Mouse (Mus musculus): Measurements from ENCODE around the gene Arhgef10l. TPM values are rescaled to one million over a fixed set of nuclear protein-coding genes. Genes with fewer than 3 reads are reported as not detected.

Arhgef10l gene
- polyA plus RNA-seq, 1 experiment, result 34.7 TPM

DNA sequence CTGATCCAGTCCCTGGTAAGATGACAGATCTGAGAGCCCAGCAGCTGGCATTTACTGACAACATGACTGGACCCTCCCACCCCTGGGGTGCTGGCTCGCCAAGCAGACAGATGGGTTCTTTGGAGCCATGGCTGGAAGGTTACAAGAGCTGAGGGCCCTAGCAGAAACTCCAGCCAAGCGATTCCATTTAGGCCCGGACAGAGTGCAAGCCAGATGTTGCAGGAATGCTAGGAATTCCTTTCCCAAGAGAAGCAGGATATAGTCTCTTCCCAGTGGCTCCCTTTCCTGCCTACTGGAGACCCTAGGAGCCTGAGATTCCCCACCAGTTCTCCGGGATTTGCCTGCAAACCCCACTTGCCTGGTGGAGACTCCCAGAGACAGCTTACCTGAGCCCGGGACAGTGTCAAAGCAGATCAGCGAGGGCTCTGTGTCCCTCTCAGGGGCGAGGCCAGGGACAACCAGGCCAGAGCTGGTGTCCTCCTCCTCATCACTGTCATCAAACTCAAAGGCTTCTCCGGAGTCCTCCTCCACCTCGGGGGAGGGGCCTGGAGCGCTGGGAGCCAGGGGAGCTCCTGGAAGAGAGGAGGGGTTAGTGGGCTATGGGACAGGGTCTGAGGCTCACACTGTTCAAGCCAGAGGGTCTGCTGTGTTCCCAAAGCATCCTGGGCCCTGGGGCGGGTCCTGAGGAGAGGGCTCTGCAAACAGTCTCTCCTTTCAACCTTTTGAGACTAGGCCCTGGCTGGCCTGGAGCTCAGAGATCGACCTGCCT, 54.8 kb downstream of the Arhgef10l start:
- Histone ChIP-seq H3ac (ENCODE audit: control insufficient read depth, insufficient read length) (no peak overlapping the region), H3K27me3 (ENCODE audit: control insufficient read depth, insufficient read depth, insufficient read length) (no peaks in the 10 kb centered on the region), H3K36me3 (ENCODE audit: control insufficient read depth, insufficient read depth) (peaks cover 5% of the 10 kb centered on the region), H3K79me2 (ENCODE audit: control insufficient read depth, insufficient read depth) (peaks cover 3% of the 10 kb centered on the region), H3K4me2 (ENCODE audit: low read depth) (no peak overlapping the region), H3K4me3 (no peak overlapping the region)
- TF ChIP-seq MYOG (IDR thresholded peaks at IDR 0.05; ENCODE audit: control insufficient read depth in 1 of 3, insufficient read depth in 1 of 3, insufficient read length in 2 of 3, low read depth in 2 of 3) (peak in 1 of 3 experiments; percentile 47), POLR2A (IDR thresholded peaks at IDR 0.05; ENCODE audit: insufficient read length, low read depth) (no peak)

DNA sequence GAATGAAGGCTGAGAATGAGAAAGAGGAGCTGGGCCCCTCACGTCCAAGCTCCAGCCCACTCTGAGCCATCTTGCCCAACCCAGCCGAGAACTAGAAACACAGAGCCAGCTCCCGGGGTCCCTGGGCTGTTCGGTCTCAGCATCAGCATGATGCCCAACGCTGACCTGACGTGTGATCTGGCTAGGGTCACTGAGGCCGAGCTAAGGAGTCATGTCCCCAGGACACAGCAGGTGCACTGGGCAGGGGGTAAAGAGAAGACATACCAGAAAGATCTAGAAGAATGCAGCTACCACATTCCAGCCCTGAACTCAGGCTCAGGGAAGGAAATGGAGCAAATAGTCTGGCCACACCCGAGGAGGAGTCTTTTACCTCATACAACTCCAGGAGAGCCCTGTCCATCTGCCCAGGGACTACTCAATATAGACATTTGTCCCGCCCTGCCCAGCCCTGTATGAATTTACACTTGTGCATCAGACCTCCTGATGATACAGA, 57.5 kb downstream of the Arhgef10l start:
- H3K4me2 ChIP-seq (ENCODE audit: low read depth), result no peak overlapping the region
- no peak overlapping the region for H3K4me3 ChIP-seq
- no peaks in the 10 kb centered on the region for H3K79me2 ChIP-seq (ENCODE audit: control insufficient read depth, insufficient read depth)
- H3ac ChIP-seq (ENCODE audit: control insufficient read depth, insufficient read length), result no peak overlapping the region
- peak in 2 of 3 experiments; percentile 20 to 74 for TF ChIP-seq MYOD1 (IDR thresholded peaks at IDR 0.05; ENCODE audit: control insufficient read depth in 1 of 3, insufficient read length in 2 of 3, low read depth in 2 of 3)
- no peak for TF ChIP-seq SRF (IDR thresholded peaks at IDR 0.05; ENCODE audit: control insufficient read depth, insufficient read length, low read depth)
- peak in 2 of 3 experiments; percentile 53 to 77 for TF ChIP-seq MYOG (IDR thresholded peaks at IDR 0.05; ENCODE audit: control insufficient read depth in 1 of 3, insufficient read depth in 1 of 3, insufficient read length in 2 of 3, low read depth in 2 of 3)
- TF ChIP-seq REST (IDR thresholded peaks at IDR 0.05; ENCODE audit: insufficient read depth, insufficient read length), result no peak
- no peaks in the 10 kb centered on the region for H3K27me3 ChIP-seq (ENCODE audit: control insufficient read depth, insufficient read depth, insufficient read length)
- peaks cover 5% of the 10 kb centered on the region for H3K36me3 ChIP-seq (ENCODE audit: control insufficient read depth, insufficient read depth)

DNA sequence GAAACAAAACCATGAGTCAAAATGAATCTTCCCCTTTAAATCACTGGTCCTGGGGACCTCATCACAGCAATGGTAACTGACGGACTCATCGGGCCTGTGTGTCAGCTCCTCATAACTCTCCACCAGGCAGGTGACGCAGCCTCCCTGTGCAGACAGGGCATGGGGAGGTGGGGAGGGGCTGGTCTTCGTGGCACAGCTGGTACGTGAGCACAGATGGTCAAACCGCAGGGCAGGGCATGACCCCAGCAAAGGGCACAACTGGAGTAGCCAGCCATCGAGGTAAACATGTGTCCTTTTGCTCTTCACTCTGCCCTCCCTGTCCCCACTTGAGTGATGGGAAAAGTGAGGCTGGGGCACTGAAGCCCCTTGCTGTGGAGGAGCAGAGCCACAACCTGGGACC, 59.0 kb downstream of the Arhgef10l start:
- Histone ChIP-seq H3K27me3 (ENCODE audit: control insufficient read depth, insufficient read depth, insufficient read length) (no peaks in the 10 kb centered on the region), H3K4me2 (ENCODE audit: low read depth) (no peak overlapping the region), H3K4me3 (no peak overlapping the region), H3K79me2 (ENCODE audit: control insufficient read depth, insufficient read depth) (no peaks in the 10 kb centered on the region), H3K36me3 (ENCODE audit: control insufficient read depth, insufficient read depth) (peaks cover 5% of the 10 kb centered on the region), H3ac (ENCODE audit: control insufficient read depth, insufficient read length) (no peak overlapping the region)
- TF ChIP-seq MYOD1 (IDR thresholded peaks at IDR 0.05; ENCODE audit: control insufficient read depth in 1 of 3, insufficient read length in 2 of 3, low read depth in 2 of 3) (peak in 2 of 3 experiments; percentile 28 to 77), MYOG (IDR thresholded peaks at IDR 0.05; ENCODE audit: control insufficient read depth in 1 of 3, insufficient read depth in 1 of 3, insufficient read length in 2 of 3, low read depth in 2 of 3) (peak in 2 of 3 experiments; percentile 84 to 93), TCF3 (IDR thresholded peaks at IDR 0.05; ENCODE audit: insufficient read length, low read depth) (peak; percentile 30), REST (IDR thresholded peaks at IDR 0.05; ENCODE audit: insufficient read depth, insufficient read length) (no peak), TCF12 (IDR thresholded peaks at IDR 0.05; ENCODE audit: insufficient read depth, poor library complexity, severe bottlenecking) (no peak)

DNA sequence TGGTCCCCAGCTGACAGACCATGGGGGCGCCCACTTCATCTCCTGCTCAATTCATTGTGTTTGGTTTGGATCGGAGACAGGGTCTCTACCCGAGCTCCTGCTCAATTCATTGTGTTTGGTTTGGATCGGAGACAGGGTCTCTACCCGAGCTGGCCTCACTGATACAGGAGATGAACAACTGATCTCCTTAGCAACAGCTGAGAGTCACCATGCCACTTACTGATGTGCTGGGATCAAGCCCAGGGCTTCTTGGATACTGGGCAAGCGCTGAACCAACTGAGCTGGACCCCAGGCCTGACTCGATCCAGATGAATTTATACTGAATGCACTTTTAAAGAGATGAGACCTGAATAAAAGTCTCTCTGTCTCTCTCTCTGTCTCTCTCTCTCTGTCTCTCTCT, 59.6 kb downstream of the Arhgef10l start:
- H3K27me3 ChIP-seq (ENCODE audit: control insufficient read depth, insufficient read depth, insufficient read length), result no peaks in the 10 kb centered on the region
- peaks cover 5% of the 10 kb centered on the region for H3K36me3 ChIP-seq (ENCODE audit: control insufficient read depth, insufficient read depth)
- H3K4me2 ChIP-seq (ENCODE audit: low read depth), result no peak overlapping the region
- no peaks in the 10 kb centered on the region for H3K79me2 ChIP-seq (ENCODE audit: control insufficient read depth, insufficient read depth)
- TF ChIP-seq CEBPB (IDR thresholded peaks at IDR 0.05; ENCODE audit: insufficient read depth, poor library complexity, severe bottlenecking) (no peak), USF1 (IDR thresholded peaks at IDR 0.05; ENCODE audit: low read depth) (no peak), TCF3 (IDR thresholded peaks at IDR 0.05; ENCODE audit: insufficient read length, low read depth) (no peak)
- H3K4me3 ChIP-seq, result no peak overlapping the region
- no peak overlapping the region for H3ac ChIP-seq (ENCODE audit: control insufficient read depth, insufficient read length)

DNA sequence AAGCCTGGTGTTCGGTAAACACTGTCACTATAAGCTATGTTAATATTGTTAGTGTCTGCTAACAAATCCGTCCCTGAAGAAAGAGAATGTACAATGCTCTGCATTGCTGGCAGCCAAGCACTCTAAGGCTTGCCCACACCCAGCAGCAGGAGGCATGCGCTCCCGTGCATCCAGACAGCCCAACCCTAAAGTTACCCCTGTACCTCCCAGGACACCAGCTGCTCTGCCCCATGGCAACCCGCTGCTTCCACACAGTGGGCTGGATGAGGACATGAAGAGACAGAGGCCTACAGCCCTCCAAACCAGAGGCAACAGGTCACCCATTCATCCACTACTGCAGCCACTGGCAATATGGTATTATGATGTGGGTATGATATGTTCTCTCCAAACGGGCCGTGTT, 60.0 kb downstream of the Arhgef10l start:
- Histone ChIP-seq H3K4me2 (ENCODE audit: low read depth) (no peak overlapping the region), H3ac (ENCODE audit: control insufficient read depth, insufficient read length) (no peak overlapping the region), H3K4me3 (no peak overlapping the region), H3K79me2 (ENCODE audit: control insufficient read depth, insufficient read depth) (no peaks in the 10 kb centered on the region), H3K36me3 (ENCODE audit: control insufficient read depth, insufficient read depth) (peaks cover 5% of the 10 kb centered on the region), H3K27me3 (ENCODE audit: control insufficient read depth, insufficient read depth, insufficient read length) (no peaks in the 10 kb centered on the region)
- TF ChIP-seq MYOD1 (IDR thresholded peaks at IDR 0.05; ENCODE audit: control insufficient read depth in 1 of 3, insufficient read length in 2 of 3, low read depth in 2 of 3), result peak in 1 of 3 experiments; percentile 76
- TF ChIP-seq CEBPB (IDR thresholded peaks at IDR 0.05; ENCODE audit: insufficient read depth, poor library complexity, severe bottlenecking), result no peak
- no peak for TF ChIP-seq USF1 (IDR thresholded peaks at IDR 0.05; ENCODE audit: low read depth)
- no peak for TF ChIP-seq POLR2AphosphoS2 (IDR thresholded peaks at IDR 0.05; ENCODE audit: insufficient read length, low read depth)
- peak in 2 of 3 experiments; percentile 32 to 84 for TF ChIP-seq MYOG (IDR thresholded peaks at IDR 0.05; ENCODE audit: control insufficient read depth in 1 of 3, insufficient read depth in 1 of 3, insufficient read length in 2 of 3, low read depth in 2 of 3)
- no peak for TF ChIP-seq MAX (IDR thresholded peaks at IDR 0.05; ENCODE audit: low read depth)
- TF ChIP-seq SRF (IDR thresholded peaks at IDR 0.05; ENCODE audit: control insufficient read depth, insufficient read length, low read depth), result no peak
- no peak for TF ChIP-seq REST (IDR thresholded peaks at IDR 0.05; ENCODE audit: insufficient read depth, insufficient read length)
- no peak for TF ChIP-seq TCF3 (IDR thresholded peaks at IDR 0.05; ENCODE audit: insufficient read length, low read depth)
